Mouse (Mus musculus) right cerebral cortex, adult 18-20 months (tissue): Measurements from ENCODE around the gene Trpt1.

Source experiments
- DNase-seq: peaks from one replicate; pipeline ENCODE4 v3.0.0; 2022; ENCODE audit warnings: mixed read lengths

The Trpt1 gene

GRCm38 (mm10) chr19:6994489-6994888 is 1.4 kb upstream of the Trpt1 start:
- DNase-seq: no peak

GRCm38 (mm10) chr19:6995255-6995991 is 508 bp upstream of the Trpt1 start:
- DNase-seq: no peak

- DNase-seq: no peak
Measured at GRCm38 (mm10) chr19:6997721-6998290, 1.9 kb downstream of the Trpt1 start.

- no peak for DNase-seq
Measured at GRCm38 (mm10) chr19:6999360-7000063, 3.6 kb downstream of the Trpt1 start.

- no peak for DNase-seq
Measured at GRCm38 (mm10) chr19:7006892-7007593, 11.1 kb downstream of the Trpt1 start.

- DNase-seq: no peak
Measured at GRCm38 (mm10) chr19:7012426-7012825, 16.5 kb downstream of the Trpt1 start.

- no peak for DNase-seq
Measured at GRCm38 (mm10) chr19:7013984-7014383, 18.1 kb downstream of the Trpt1 start.

GRCm38 (mm10) chr19:7014481-7015135 is 18.7 kb downstream of the Trpt1 start:
- DNase-seq: no peak

- DNase-seq: no peak
Measured at GRCm38 (mm10) chr19:7017541-7018457, 21.9 kb downstream of the Trpt1 start.

- DNase-seq: no peak
Measured at GRCm38 (mm10) chr19:7018546-7018945, 22.6 kb downstream of the Trpt1 start.

GRCm38 (mm10) chr19:7019191-7019590 is 23.3 kb downstream of the Trpt1 start, which contains the start of gene Fermt3:
Gene Fermt3 (minus strand): TSS chr19:7019469.
- DNase-seq: no peak

- no peak for DNase-seq
Measured at GRCm38 (mm10) chr19:7020224-7020641, 24.3 kb downstream of the Trpt1 start.

- peak; percentile 78 for DNase-seq
Measured at GRCm38 (mm10) chr19:7029531-7029930, 33.6 kb downstream of the Trpt1 start.

- DNase-seq: no peak
Measured at GRCm38 (mm10) chr19:7034006-7034405, 38.1 kb downstream of the Trpt1 start.

GRCm38 (mm10) chr19:7039088-7039720 is 43.3 kb downstream of the Trpt1 start:
- DNase-seq: peak; percentile 54

- DNase-seq: peak; percentile 100
Measured at GRCm38 (mm10) chr19:7039841-7040636, 44.1 kb downstream of the Trpt1 start, which contains the start of gene Stip1. Gene Stip1 (minus strand): TSS chr19:7039967.

GRCm38 (mm10) chr19:7040637-7041130 is 44.8 kb downstream of the Trpt1 start:
- no peak for DNase-seq

- no peak for DNase-seq
Measured at GRCm38 (mm10) chr19:7041171-7041570, 45.2 kb downstream of the Trpt1 start.

- no peak for DNase-seq
Measured at GRCm38 (mm10) chr19:7044279-7044678, 48.3 kb downstream of the Trpt1 start.

GRCm38 (mm10) chr19:7044706-7045105 is 48.8 kb downstream of the Trpt1 start:
- no peak for DNase-seq
